Mouse (Mus musculus) thymus, postnatal 4 days (tissue): ENCODE data around the gene Mta3.
A peak's percentile ranks its signal among the peaks of the same experiment; 100 is the strongest.
"Not testable (repeated sequence)": the region's sequence is repeated elsewhere in the genome, so short reads cannot be mapped to it uniquely, and the experiment has no call there.

Experiments used
- DNase-seq: peaks from one replicate; pipeline ENCODE4 v3.0.0; 2021

The Mta3 gene

GRCm38 (mm10) chr17:83709517-83709916, 3.6 kb downstream of the Mta3 start:
- not testable (repeated sequence) for DNase-seq

GRCm38 (mm10) chr17:83710639-83711038, 4.7 kb downstream of the Mta3 start:
- DNase-seq, result no peak

DNA sequence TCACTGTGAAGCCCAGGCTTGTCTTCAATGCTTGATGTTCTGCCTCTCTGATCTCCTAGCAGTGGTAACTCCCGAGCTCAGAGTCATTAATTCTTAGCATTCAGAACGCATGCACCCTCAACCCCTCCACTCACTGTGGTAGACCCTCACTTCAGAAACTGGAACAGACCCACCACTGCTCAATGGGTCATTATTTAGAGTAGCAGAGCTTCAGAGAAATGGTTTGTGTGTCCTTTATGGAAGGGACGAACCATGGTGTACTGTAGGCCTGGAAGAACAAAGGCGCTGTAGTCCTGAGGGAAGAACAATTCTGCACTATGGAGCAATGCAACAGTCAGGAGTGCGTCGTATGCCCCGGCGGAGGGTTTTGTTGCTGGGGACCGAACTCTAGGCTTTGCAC, 6.4 kb downstream of the Mta3 start:
- no peak for DNase-seq

DNA sequence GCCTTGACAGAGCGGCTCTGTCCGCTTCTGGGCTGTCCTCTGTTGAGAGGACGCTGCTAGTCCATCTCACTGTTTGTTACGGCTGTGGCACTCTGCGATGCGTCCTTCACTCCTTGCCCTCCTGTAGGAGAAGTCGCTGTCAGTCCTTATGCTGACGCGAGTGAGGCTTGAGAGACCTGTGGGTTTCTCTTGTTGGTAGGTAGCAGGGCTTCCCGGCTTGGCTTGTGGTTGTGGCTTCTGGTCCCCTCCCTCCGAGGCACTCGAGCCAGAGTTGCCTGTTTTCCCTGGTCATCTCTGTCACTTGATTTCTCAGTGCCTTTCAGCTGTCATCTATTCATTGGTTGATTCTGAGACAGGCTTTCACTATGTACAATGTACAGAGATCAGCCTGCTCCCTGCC, 14.5 kb downstream of the Mta3 start:
- no peak for DNase-seq

DNA sequence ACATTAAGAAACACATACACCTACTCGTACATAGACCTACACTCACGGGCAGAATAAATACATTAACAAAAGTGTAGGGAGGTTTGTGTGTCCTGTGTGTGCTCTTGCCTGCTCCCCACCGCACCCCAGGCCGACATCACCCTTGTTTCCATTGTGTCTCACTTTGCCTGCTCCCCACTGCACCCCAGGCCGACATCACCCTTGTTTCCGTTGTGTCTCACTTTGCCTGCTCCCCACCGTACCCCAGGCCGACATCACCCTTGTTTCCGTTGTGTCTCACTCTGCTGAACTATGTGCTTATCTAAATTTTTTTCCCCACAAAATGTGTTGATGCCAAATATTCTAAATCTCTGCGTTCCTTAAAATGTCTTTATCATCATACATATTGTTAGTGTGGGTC, 15.2 kb downstream of the Mta3 start:
- no peak for DNase-seq

DNA sequence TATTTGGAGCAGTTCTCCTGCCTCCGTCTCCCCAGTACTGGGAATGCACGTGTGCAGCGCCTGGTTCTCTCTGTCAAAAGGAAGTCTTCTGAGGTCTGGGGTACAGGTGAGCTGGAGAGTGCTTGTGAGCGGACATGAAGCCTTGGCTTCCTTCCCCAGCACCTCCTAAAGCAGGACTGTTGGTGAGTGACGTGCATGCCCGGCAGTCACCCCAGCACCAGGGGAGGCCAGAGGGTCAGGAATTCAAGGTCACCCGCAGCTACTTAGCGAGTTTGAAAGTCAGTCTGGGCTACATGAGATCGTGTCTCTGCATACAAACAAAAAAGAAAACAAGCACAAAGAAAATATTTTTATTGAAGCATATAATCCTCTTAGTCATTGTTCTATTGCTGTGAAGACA, 17.1 kb downstream of the Mta3 start:
- DNase-seq, result no peak

DNA sequence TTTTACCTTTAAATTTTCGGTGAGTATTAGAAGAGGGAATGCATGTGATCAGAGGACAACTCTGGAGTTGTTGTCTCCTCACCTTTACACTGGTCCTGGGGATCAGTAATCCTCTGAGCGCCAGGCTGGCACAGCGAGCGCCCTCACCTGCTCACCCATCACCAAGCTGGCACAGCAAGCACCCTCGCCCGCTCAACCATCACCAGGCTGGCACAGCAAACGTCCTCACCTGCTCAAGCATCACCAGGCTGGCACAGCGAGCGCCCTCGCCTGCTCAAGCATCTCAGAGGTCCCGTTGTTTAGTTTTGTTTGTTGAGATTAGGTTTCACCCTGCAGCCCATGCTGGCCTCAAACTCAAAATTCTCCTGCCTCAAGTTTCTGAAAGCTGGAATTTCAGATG, 20.5 kb downstream of the Mta3 start:
- DNase-seq, result no peak

GRCm38 (mm10) chr17:83727707-83728106, 21.7 kb downstream of the Mta3 start:
- no peak for DNase-seq

- DNase-seq, result no peak
Measured at GRCm38 (mm10) chr17:83729029-83729428, 23.1 kb downstream of the Mta3 start.

DNA sequence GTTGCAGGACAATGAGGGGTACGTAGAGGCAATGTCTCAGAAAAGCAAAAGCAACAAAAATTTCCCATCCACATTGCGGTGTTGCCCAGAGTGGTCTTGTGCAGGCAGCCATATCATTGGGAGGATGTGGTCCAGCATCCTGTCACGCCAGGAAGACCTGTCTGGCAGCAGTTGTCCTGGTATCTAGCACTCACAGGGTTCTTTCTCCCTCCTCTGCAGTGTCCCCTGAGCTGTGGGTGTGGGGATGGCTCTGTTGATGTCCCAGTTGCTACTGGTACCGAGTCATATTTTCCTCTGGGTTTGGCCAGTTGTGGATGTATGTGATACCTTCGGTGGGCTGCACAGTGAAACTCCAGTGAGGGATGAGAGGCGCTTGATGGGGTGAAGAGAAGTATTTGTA, 24.2 kb downstream of the Mta3 start:
- DNase-seq, result peak; percentile 44

DNA sequence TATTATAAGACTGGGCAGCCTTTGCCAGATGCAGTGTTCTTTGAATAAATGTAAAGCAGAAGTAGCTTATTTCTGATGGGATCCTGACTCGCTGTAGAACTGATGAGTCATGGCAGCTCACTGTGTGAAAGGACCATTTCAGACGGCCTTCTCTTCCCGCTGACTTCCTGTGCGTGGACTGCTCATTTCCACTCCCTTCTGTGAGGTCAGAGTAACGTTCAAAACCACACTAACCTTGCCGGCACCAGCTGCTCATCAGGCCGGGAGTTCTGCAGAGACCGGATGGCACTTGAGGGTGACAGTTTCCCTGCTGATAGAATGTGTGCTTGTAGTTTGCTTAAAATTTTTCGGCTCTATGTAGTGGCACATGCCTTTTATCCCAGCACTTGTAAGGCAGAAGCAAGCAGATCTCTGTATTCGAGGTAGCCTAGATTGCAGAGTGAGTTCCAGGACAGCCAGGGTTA, 26.2 kb downstream of the Mta3 start:
- peak; percentile 54 for DNase-seq

- peak; percentile 89 for DNase-seq
Measured at GRCm38 (mm10) chr17:83732801-83733200, 26.8 kb downstream of the Mta3 start.

DNA sequence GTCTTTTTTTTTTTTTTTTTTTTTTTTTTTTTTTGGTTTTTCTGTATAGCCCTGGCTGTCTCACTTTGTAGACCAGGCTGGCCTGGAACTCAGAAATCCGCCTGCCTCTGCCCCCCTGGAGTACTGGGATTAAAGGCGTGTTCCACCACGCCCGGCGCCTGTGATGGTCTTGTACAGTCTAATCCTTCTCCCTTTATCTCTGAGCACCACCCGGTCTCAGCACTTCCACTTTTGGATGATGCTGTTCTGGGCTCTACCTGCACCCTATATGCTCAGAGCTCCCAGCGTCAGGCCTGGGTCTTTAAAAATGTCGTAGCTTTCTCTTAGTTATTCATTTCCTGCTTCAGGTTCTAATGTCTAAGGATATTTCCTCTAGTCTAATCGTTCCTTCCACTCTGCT, 30.7 kb downstream of the Mta3 start:
- no peak for DNase-seq

- DNase-seq, result no peak
Measured at GRCm38 (mm10) chr17:83737775-83738174, 31.8 kb downstream of the Mta3 start.

GRCm38 (mm10) chr17:83740135-83740676, 34.2 kb downstream of the Mta3 start:
- DNase-seq, result no peak

GRCm38 (mm10) chr17:83741243-83741642, 35.3 kb downstream of the Mta3 start:
- no peak for DNase-seq

DNA sequence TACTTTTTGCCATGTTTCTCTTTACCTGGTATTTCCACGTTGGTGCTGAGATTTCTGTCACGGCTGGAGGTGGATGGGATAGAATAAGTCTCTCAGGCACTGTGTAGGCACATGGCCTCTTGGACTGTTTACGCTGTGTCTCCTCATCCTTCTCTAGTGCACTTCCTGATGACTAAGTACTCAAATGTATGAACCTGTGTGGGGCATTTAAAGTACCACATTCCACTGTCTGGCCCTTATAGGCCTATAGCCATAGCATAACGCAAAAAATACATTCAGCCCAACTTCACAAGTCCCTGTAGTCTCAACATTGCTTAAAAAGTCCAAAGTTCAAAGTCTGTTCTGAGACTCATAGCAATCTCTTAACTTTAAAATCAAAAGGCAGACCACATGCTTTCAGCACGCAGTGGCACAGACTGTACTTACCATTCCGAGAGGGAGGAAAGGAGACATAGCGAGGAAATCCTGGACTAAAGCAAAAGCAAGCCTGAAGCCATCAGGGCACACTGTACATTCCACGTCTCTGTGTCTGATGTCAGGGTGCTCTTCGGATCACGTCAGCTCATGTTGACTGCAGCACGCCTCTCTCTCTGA, 38.4 kb downstream of the Mta3 start:
- DNase-seq, result no peak

GRCm38 (mm10) chr17:83747405-83748160, 41.6 kb downstream of the Mta3 start:
- no peak for DNase-seq

- no peak for DNase-seq
Measured at GRCm38 (mm10) chr17:83750216-83750950, 44.4 kb downstream of the Mta3 start.

GRCm38 (mm10) chr17:83753112-83753899, 47.3 kb downstream of the Mta3 start:
- DNase-seq, result no peak

GRCm38 (mm10) chr17:83758096-83758495, 52.1 kb downstream of the Mta3 start:
- DNase-seq, result no peak

DNA sequence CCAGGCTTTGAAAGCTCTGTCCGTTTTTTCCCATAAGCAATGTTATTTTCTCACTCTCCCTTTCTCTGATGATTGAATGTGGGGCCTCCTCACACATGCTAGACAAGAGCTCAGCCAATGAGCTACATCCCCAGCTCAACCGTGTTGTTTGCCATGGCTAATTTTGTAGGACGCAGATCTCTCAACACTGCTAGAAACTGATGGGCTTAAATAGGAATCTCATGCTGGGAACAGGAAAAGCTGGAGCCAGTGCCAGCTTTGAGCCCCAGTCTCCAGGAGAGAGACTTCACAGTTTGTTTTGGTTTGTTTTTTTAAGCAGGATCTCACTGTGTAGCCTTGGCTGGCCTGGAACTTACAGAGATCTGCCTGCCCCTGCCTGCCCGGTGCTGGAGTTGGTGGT, 53.6 kb downstream of the Mta3 start:
- DNase-seq, result no peak

GRCm38 (mm10) chr17:83764538-83764937, 58.6 kb downstream of the Mta3 start:
- DNase-seq, result no peak
